Mouse (Mus musculus) NIH3T3 (cell line): ENCODE measurements around the gene Fbxl21.
A peak's percentile ranks its signal among the peaks of the same experiment; 100 is the strongest.

ENCODE experiments used
- DNase-seq: peaks from one replicate; pipeline ENCODE4 v3.0.0-alpha.2; 2012; ENCODE audit warnings: low read depth

Gene Fbxl21

GRCm38 (mm10) chr13:56581961-56582434, 59.7 kb downstream of the Fbxl21 start:
- peak; percentile 90 for DNase-seq

- DNase-seq: peak; percentile 72
Observed at GRCm38 (mm10) chr13:56582720-56583119, 60.4 kb downstream of the Fbxl21 start.

GRCm38 (mm10) chr13:56586046-56586445, 63.8 kb downstream of the Fbxl21 start:
- DNase-seq: no peak
